Mouse (Mus musculus) fibroblast of lung, adult 2 months (primary cell): Measurements from ENCODE around the gene Katnal1.

Experiments used
- DNase-seq: peaks from one replicate; pipeline ENCODE4 v3.0.0-alpha.2; 2011; ENCODE audit warnings: low read depth

Katnal1 gene

DNA sequence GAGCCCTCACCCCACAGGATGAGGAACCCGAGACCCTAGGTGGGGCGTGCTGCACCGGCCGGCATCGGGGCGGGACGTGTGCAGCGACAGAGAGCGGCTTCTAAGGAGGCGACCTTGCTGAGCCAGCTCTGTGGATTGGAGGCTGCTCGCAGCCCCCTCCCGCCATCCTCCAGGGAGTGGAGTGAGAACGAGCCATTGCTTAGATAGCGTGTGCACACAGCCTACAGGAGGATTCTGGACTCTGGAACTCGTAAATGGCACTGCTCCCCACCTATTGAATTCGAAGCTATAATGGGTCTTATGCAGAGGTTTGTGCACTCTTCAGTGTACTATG is at the start of gene Katnal1:
TSS of gene Katnal1 (minus strand) at position 205 of the 334 bp plus-strand sequence.
- no peak for DNase-seq

DNA sequence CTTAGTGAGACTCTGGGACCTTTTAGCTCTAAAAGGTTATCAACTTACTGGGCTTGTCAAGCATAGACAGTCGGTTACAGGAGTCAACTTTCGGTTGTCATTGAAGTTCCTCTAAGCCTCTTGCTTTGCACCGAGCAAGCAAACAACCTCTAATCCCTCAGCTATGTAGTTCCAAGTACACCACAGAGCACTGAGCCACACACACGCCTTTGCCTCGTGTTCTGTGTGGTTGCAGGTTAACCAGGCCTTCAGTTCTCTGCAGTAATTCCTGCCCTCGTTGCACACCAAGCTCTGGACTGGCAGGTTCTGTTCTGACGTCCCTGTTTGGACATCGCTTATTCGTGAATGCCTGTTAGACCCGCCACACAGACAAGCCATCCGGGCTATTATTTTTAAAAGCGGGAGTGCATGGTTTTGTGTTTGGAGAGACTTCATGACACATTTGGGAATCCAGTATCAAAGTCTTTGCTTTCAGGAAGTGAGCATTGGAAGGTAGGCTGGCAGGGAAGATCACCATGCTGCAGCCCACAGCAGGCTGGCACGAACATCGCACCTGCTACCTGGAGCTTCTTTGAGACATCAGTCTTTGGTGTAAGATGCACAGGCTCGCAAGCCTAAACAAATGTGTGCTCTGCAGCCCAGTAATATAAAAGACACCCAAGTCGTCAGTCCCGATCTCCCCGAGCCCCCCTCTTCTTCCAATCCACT is 49.5 kb upstream of the Katnal1 start:
- no peak for DNase-seq

DNA sequence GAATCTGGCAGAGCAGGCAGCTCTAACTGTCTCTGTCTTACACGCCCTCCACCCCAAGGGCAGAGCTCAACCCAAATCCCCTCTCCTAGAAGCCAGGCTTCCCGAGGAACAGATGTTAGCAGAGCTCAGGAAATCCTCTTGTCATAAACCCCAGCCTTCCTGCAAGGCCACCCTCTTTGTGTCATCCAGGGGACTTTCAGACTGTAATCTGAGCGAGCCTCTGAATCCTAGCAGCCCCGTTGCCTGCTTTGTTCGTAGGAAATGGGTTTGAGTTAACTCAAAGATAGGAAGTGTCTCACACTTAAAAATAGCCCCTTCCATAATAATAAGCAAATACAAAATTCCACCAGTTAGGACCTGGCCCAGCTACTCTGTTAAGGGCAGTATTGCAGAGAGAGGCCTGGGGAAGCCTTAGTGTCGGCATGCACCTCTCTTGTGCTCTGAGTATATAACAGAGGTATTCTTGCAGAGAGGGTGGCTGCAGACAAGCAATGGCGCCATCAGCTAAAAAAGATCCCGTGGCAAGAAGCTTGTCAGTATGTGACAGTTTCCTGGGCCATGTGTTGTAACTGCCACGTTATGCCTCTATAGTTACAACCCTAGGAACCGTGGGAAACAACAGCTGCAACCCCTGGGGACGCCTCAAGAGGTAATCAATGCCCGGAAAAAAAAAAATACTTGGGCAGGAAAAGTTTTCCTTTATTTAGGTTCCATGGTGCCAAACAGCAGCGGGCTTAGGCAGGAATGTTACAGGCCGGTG is 48.8 kb upstream of the Katnal1 start:
- no peak for DNase-seq

DNA sequence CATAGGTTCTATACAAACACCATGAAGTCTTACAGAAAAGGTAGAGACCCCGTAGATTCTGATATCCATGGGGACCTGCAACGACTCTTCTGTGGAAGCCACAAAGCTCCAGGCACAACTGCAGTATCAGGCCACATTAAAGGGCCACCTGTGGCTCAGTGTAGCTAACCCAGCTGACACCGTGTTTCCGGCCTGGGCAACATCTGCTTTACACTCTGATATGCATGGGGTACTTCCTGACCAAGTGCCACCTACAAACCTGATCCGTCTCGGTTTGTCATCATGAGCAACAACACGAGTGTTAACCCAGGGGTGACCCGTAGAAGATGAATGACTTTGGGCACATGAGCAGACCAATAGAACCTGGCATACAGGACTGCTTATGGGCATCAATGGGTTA is 47.8 kb upstream of the Katnal1 start:
- no peak for DNase-seq

DNA sequence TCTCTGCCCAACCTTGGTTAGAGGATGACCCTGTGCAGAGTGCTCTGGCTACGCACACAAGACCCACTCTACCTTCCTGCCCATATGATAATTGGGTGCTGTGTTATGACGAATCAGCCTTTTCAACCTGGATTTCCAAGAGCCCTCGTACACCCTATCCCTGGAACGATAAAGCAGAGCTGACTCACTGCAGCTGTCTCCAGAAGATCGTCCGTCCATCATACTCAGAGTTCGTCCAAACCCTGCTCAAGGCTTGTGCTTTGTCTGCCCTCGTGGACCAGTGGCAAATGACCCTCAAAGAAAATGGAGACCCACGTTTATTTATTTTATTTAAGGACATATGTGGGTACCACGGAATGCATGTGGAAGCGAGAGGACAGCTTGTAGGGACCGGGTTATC is 45.9 kb upstream of the Katnal1 start:
- DNase-seq, result no peak

DNA sequence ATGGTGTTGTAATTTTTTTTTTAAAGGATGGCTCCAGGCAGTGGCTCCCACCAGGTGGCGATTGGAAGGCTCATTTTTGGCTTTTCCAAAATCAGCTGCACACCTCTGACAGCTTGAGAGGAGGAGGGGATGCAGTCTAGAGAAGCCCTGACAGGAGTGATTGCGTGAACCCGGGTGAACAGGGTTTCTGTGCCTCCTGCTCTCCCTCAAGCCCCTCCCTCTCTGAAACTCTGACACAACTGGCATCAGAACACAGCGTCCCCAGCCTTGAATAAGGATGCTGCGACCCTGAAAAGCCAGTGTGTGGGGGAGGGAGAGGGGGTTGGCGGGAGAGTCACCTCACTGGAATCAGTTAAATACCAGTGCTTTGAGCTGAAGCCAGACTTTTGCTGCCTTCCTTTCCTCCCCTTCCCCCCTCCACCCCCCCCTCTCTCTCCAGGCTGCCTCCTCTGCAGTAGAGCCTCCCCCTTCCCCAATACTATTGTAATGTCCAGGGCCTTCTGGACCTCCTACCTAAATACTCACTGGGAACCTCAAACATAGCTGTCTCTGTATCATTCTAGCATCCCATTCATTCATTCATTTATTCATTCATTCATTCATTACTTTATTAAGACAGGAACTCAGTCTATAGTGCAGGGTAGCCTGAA is 44.0 kb upstream of the Katnal1 start:
- no peak for DNase-seq

DNA sequence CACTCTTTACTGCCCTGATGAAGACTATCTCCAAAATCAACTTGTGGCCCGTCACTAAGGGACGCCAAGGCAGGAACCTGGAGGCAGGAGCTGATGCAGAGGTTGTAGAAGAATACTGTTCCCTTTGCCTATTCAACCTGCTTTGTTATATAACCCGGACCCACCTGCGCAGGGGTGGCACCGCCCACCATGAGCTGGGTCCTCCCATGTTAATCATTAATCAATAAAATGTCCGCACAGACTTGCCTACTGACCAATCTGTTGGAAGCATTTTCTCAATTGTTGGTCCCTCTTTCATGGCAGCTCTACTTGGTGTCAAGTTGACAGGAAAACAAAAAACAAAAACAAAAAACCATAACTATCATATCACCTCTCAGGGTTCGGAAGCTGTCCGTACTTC is 43.0 kb upstream of the Katnal1 start:
- DNase-seq, result no peak

DNA sequence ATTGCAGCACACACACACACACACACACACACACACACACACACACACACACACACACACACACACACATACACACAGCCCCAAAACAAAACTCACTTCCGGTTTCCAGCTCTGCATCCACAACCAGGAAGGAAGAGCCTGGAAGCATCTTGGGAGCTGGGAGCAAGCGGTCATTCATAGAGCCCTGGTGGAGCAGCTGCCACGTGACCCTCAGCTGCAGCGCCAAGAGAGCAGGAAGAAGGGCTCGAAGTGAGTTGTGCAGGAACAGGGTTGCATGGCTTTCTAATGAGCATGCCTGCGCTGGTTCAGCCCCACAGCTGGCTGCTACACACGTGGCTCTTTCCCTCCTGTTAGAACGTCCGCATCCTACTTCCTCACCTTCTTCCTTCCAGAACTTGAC is 40.5 kb upstream of the Katnal1 start:
- no peak for DNase-seq

DNA sequence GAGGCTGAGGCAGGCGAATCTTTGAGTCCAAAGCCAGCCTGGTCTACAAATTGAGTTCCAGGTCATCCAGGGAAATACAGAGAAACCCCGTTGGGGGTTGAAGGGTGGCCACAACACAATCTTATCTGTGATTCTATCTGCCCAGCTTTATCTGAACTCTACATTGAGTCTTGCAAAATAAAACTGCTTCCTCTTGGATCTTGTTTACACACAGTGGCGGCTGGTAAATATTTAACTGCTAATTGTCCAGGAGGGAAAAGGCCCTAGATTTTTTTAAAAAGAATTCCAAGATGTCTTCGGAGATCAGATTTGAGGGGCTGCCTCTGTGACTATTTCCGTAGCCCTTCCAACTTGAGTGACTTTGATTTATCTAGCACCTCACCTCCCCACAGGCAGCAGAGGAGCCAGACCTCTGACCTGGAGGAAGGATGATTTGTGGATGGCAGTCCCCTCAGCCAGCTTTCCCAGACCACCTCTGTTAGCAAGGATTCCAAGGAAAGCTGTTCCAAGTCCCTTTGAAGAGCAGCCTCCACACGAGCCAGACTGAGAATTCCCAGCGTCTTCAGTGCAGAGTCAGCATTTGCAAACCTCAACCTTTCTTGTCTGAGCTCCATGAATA is 39.9 kb upstream of the Katnal1 start:
- DNase-seq, result no peak

DNA sequence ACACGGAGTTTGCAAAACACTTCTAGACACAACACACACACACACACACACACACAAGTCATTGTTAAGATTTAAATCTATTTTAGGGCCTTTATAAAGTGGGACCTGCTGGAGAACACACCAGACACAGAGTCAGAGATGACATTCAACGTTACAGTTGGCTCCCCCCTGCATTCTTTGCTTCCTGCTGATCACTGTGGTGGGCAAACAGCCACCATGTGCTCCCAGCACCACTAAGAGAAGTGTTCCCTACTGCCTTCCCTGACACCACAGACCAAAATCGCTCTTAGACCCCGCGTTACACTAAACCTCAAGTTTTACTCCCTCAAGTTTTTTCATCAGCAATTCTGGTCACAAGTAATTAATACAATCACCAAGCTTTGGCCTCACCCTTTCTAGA is 39.1 kb upstream of the Katnal1 start:
- no peak for DNase-seq

DNA sequence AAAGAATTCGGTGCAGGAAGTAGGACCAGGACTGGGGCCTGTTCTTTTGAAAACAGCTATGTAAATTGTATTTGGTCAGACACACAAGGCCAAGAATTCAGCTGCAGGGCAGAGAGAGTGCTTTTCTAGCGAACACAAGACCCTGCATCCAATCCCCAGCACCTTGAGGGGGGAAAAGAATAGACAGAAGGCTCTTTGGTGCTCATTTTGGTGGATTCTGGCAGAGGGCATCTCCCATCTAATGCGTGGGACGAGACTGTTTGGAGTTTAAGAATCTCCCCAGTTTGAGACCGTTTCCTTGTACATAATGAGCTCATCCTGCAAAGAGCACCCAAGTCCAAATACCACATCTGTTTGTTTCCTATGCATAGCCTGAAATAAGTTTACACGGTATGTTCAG is 37.3 kb upstream of the Katnal1 start:
- DNase-seq, result no peak

DNA sequence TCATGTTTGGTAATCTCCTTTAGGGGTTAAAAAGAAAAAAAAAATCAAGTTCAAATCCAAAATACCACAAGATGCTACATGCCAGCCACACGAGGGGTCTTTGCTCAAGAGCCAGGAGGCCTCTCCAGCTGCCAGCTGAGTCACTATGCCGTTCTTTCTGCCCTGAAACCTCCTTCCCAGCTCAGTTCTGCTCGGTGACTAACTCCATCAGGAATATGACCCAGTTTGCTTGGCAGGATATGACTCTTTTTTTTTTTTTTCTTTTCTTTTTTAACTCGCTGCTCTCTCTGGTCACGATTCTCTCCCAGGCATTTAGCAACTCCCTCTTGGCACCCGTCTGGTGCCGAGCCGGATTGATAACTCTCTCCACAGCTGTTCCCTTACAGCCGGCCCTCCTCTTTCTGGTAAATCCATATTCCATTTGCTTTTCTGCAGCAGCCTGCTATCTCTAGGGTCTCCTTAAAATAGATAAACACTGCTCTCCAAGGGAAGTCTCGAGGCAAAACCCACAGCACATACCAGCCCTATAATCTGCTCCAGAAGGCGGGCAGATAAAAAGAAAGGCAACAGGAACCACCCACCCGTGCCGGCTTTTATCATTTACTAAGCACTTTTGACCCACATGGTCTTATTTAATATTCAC is 36.7 kb upstream of the Katnal1 start:
- peak; percentile 99 for DNase-seq

DNA sequence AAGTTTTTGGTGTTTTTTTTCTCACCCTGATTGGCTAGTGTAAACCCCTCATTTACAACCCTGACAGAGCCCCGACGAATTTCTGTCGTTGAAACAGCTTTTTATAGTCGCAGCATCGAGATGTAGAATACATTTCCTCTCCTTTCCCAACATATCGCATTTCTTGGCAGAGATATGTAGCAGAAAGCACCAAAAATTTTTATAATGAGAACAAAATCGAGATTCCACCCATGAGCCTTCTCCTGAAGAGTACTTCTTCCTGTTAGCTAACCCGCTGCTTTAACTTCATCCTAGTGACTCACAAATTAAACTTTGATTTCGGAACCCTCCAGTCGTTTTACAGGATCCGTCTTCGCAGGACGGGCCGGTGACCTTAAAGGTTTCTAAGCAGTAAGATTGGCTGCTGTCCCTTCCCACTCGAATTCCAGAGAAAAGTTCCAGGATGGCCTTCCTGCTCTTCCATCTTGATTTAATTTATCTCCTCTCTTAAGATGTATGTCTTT is 36.0 kb upstream of the Katnal1 start:
- peak; percentile 70 for DNase-seq

DNA sequence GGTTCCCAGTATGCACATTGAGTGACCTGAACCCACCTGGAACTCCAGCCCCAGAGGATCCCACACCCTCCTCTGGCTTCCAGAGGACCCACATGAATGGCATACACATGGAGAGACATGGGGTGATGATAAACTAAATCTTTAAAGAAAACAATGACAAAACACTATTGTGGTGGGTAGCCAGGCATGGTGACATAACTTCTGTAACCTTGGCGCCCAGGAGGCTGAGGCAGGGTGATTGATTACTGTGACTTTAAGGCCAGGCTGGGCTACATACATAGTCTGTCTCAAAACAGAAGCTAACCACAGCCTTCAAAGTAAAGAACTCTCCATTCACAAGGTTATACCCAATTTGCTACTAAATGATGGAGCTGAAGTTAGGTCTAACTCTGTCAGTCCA is 35.1 kb upstream of the Katnal1 start:
- no peak for DNase-seq

DNA sequence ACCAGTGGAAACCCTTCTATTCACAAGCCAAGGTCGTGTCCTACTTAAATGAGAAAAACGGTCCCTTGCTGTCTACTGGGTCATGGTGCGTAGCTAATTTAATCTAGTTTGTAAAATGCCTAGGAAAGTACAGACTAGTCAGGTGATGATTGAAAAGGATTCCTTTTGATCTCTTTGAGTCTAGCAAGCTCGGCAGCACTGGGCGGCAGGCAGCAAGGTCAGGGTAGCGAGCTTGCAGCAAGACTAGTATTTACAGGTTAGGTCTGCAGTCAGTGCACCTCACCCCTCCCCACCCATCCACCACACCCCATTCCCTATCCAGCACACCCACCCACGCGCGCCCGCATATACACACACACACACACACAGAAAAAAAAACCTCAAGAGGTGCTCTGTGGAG is 31.1 kb upstream of the Katnal1 start:
- DNase-seq, result no peak

DNA sequence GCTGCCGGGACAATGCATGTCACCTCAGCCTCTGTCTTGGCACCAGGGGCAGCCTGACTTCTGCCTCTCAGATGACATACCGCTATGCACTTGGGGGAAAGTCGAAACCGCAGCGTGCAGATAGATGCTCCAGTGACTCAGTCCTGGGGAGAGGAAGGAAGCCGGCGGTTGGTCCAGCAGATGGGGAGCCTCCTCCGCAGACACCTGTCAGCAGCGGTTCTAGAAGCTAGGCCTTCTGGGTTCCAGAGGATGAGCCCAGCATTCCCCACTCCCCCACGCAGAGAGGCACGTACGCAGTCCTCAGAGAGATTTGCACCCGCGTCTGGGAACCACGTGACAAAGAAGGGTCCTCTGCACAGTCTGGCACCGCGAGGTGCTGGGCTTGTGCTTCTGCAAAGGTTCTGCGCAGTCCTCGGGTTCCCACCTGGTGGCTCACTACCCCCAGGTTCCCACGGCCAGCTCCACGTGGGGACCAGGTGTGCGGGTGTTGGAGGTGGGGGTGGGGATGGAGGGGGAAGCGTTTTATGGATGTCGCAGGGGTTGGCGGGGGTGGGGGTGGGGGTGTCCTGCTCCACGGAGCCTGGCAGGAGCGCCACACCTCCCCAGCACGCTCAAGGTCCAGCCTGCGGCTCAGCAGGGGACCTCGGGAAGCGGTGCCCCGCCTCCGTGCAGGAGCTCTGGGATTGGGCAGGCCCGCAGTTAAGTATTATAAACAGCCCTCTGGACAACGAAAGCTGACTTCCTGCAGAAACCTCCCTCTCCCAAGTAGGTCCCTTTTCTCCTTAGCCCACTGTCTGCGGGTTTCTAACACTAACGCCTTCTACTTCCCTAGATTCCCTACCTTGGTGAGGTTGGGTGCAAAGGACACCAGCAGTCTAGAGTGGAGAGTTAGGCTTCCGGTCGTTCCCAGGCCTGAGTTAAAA is 30.2 kb upstream of the Katnal1 start:
- no peak for DNase-seq

DNA sequence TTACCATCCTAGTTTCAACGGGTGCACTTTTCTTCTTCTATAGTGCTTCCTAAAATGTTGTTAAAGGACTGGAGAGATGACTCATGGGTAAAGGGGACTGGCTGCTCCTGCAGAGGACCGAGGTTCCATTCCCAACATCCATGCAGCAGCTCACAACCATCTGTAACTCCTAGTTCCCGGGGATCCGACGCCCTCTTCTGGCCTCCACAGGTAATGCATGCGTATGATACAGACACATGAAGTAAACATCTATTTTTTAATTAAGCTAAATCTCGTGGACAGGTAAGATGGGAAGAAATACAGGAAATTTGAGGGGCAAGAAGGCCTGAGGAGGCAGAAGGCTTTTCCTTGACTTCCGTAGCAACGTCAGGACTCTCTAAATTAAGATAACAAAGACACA is 29.2 kb upstream of the Katnal1 start:
- no peak for DNase-seq

DNA sequence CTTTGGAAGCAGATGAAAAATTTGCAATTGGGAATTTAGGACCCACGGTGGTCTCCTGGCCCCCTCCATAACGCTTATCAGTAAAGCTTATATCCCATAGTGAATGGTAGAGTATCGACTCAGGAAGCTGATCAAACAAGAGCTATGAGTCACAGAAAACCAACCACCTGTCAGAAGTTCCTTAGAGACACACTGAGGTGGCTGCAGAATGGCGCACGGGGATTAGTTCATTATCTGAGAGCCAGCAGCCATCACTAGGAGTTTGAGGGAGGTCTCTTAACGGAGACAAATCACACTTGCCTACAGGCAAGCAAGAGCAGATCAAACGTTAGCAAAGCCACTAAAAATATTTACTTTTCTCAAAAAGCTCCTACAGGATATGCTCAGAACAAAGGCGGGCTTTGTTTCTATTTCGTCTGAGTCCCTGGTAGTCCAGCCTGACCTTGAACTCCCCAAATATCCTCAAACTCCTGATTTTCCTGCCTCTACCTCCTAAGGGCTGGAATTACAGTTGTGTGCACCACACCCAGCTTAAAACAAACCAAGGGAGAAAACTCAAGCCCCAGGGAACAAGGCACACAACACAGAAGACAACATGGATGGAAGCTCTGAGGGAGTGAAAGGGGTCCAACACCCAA is 27.9 kb upstream of the Katnal1 start:
- DNase-seq, result no peak

DNA sequence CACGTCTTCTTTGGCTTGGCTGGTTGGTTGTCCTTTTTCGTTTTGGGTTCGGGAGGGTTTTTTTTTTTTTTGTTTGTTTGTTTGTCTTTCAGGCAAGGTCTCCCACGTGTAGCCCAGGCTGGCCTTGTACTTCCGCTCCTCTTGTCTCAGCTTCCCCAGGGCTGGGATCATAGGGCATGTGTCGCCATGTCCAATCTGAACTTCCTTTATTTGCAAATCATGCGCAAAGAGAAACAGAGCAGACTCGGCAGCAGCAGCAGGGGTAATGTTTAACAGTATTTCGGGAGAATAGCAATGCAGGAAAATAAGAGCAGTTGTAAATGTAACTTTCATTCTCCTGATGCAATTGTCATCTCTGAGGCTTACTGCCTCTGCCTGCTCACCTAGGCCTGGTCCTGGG is 27.0 kb upstream of the Katnal1 start:
- DNase-seq, result no peak

DNA sequence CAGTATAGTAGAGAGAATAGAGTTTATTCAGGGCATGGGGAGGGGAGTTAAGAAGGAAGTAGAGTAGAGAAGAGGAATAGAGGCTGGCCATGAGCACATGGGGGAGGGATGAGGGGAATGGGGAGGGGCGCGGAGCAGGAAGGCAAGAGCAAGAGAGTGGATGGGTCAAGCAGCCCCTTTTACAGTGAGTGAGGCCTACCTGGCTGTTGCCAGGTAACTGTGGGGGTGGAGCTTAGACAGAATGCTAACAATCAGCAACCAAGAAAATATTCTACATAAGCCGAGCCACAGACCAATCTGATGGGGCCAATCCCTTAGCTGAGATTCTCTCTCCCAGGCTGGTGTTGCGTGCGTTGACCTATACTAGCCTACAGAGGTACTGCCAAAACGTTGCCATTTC is 26.5 kb upstream of the Katnal1 start:
- DNase-seq, result no peak
